Mouse (Mus musculus) midbrain, embryonic 11.5 days (tissue): ENCODE measurements around the gene Arl4d. TPM values are rescaled to one million over a fixed set of nuclear protein-coding genes. Genes with fewer than 3 reads are reported as not detected.

Experiments
- ATAC-seq: fragments of 200-750 bp; cut with Nextera tagmentation; 2 replicates; pipeline ENCODE4 v1.8.0; 2017; ENCODE audit warnings: moderate TSS enrichment, moderate library complexity; ENCODE audit not compliant: low FRiP score
- DNase-seq: peaks from one replicate; pipeline ENCODE4 v3.0.0; 2015; ENCODE audit warnings: low spot score; ENCODE audit errors: missing footprints
- H3K27ac ChIP-seq: fragments of 300-500 bp; sonication (generic); 2 replicates; pipeline ENCODE4 v1.5.1; 2014; ENCODE audit warnings: low read depth, low read length
- H3K27me3 ChIP-seq: fragments of 300-500 bp; sonication (generic); 2 replicates; pipeline ENCODE4 v1.6.1; 2014; ENCODE audit warnings: mild to moderate bottlenecking, low read length, moderate library complexity, mixed read lengths; ENCODE audit not compliant: control insufficient read depth, insufficient read depth
- H3K36me3 ChIP-seq: fragments of 300-500 bp; sonication (generic); 2 replicates; pipeline ENCODE4 v1.6.1; 2014; ENCODE audit warnings: mild to moderate bottlenecking, low read length, moderate library complexity, mixed read lengths; ENCODE audit not compliant: control insufficient read depth, insufficient read depth
- H3K4me1 ChIP-seq: fragments of 300-500 bp; sonication (generic); 2 replicates; pipeline ENCODE4 v1.6.1; 2014; ENCODE audit warnings: low read length; ENCODE audit not compliant: control insufficient read depth, insufficient read depth
- H3K4me2 ChIP-seq: fragments of 300-500 bp; sonication (generic); 2 replicates; pipeline ENCODE4 v1.6.1; 2014; ENCODE audit warnings: mild to moderate bottlenecking, moderate library complexity
- H3K4me3 ChIP-seq: fragments of 300-500 bp; sonication (generic); 2 replicates; pipeline ENCODE4 v1.5.1; 2014; ENCODE audit warnings: low read depth, low read length
- H3K9ac ChIP-seq: fragments of 300-500 bp; sonication (generic); 2 replicates; pipeline ENCODE4 v1.6.1; 2014; ENCODE audit warnings: low read length
- H3K9me3 ChIP-seq: fragments of 300-500 bp; sonication (generic); 2 replicates; pipeline ENCODE4 v1.6.1; 2016; ENCODE audit warnings: low read length; ENCODE audit not compliant: control insufficient read depth
- WGBS: fragments of 180-500 bp; shearing (Covaris S2); extraction: QIAGEN DNeasy Blood & Tissue Kit; methylation state at CpG from one replicate; pipeline ENCODE4 v1.1.7; 2014; 5-methylcytosine and 5-hydroxymethylcytosine counted together
- polyA plus RNA-seq: library from polyadenylated mRNA; unstranded; fragments of >200 nt; fragmentation: Nextera tagmentation; extraction: Ambion mirVana; gene quantifications from 2 replicates; pipeline ENCODE4 v1.2.1, GENCODE M21; 2014

The Arl4d gene
- polyA plus RNA-seq, 1 experiment from 2014 or later, result 3.9 TPM

GRCm38 (mm10) chr11:101682410-101682960 lies 17.1 kb downstream of the Arl4d start:
- H3K4me2 ChIP-seq, result no peak overlapping the region
- H3K27ac ChIP-seq, result no peak overlapping the region
- H3K27me3 ChIP-seq, result no peaks in the 10 kb centered on the region
- ATAC-seq (no peak), DNase-seq (no peak)
- H3K9ac ChIP-seq, result no peak overlapping the region
- 73% methylated on average over 7 of the region's 7 CpGs for WGBS
- no peak overlapping the region for H3K4me3 ChIP-seq
- no peaks in the 10 kb centered on the region for H3K36me3 ChIP-seq
- no peaks in the 10 kb centered on the region for H3K9me3 ChIP-seq
- H3K4me1 ChIP-seq, result no peaks in the 10 kb centered on the region

DNA sequence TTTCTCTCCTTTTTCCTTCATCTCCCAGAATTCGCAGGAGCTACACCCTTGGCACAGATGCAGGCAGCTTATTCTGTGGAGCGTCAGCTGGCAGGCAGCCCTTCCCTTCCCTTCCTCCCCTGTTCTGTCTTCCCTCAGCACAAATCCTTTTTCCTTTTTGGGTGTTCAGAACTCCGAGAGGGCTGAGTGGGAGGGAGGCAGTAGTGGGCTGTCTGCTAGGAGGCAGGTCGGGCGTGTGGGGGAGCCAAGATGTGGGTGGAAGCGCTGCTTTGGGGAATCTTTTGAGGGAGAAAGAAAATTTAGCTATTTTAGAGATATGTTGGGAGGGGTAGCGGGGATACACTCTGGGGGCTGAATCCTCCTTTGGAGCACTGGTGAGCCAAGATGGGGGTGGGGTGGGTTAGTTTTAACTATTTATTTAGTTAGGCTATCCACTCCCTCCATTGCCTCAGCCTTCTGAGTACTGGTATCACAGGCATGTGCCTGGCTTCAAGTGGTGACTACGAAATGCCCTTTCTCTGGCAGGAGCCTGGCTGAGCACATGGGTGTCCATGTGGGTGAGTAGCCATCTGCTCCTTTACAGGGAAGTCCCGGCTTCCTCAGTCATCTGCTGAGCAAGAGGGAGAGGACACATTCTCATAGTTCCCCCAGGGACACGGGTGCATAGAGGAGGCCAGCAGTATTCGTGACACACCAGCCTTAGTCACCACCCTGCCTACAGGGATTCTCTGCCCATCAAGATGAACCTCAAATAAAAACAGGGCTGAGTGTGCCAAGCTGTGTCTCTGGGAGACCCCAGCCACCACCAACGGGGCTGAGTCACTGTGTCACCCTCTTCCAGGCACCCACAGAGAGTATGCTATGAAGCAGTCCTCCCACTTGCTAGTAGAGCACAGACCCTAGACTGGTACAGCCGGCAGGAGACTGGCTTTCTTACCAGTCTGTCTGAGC lies 22.3 kb downstream of the Arl4d start:
- H3K27ac ChIP-seq, result no peak overlapping the region
- no peak overlapping the region for H3K4me3 ChIP-seq
- DNase-seq, result no peak
- WGBS, result 67% methylated on average over 13 of the region's 13 CpGs
- no peaks in the 10 kb centered on the region for H3K27me3 ChIP-seq
- no peak overlapping the region for H3K4me2 ChIP-seq
- no peaks in the 10 kb centered on the region for H3K9me3 ChIP-seq
- H3K9ac ChIP-seq, result no peak overlapping the region
- no peaks in the 10 kb centered on the region for H3K36me3 ChIP-seq
- H3K4me1 ChIP-seq, result 0 out of 2 replicates have a peak, but pooled peaks cover 3% of the 10 kb centered on the region
- no peak for ATAC-seq

GRCm38 (mm10) chr11:101689701-101690113 lies 24.4 kb downstream of the Arl4d start:
- no peak for ATAC-seq
- no peaks in the 10 kb centered on the region for H3K27me3 ChIP-seq
- 64% methylated on average over 10 of the region's 10 CpGs for WGBS
- H3K4me1 ChIP-seq, result 0 out of 2 replicates have a peak, but pooled peaks cover 3% of the 10 kb centered on the region
- H3K9ac ChIP-seq, result no peak overlapping the region
- no peak for DNase-seq
- no peak overlapping the region for H3K4me3 ChIP-seq
- H3K9me3 ChIP-seq, result no peaks in the 10 kb centered on the region
- H3K36me3 ChIP-seq, result no peaks in the 10 kb centered on the region
- H3K4me2 ChIP-seq, result no peak overlapping the region
- no peak overlapping the region for H3K27ac ChIP-seq

GRCm38 (mm10) chr11:101690326-101690725 lies 25.0 kb downstream of the Arl4d start:
- H3K4me3 ChIP-seq, result no peak overlapping the region
- no peaks in the 10 kb centered on the region for H3K36me3 ChIP-seq
- H3K9ac ChIP-seq, result no peak overlapping the region
- H3K27me3 ChIP-seq, result no peaks in the 10 kb centered on the region
- no peak overlapping the region for H3K27ac ChIP-seq
- ATAC-seq (no peak), DNase-seq (no peak)
- H3K4me2 ChIP-seq, result no peak overlapping the region
- no peaks in the 10 kb centered on the region for H3K9me3 ChIP-seq
- H3K4me1 ChIP-seq, result peaks cover 4% of the 10 kb centered on the region; the same call in 1 of the 2 replicates
- 68% methylated on average over 5 of the region's 5 CpGs for WGBS

GRCm38 (mm10) chr11:101695906-101696661 lies 30.7 kb downstream of the Arl4d start:
- Histone ChIP-seq H3K9me3 (no peaks in the 10 kb centered on the region), H3K27ac (peak overlapping the region; percentile 71), H3K4me1 (peaks cover 15% of the 10 kb centered on the region), H3K4me3 (peak overlapping the region; percentile 10; the same call in 1 of the 2 replicates), H3K36me3 (no peaks in the 10 kb centered on the region), H3K27me3 (no peaks in the 10 kb centered on the region), H3K9ac (peak overlapping the region; percentile 39), H3K4me2 (peak overlapping the region; percentile 37)
- ATAC-seq (peak; percentile 85), DNase-seq (peak; percentile 96)
- 1% methylated on average over 20 of the region's 20 CpGs for WGBS

DNA sequence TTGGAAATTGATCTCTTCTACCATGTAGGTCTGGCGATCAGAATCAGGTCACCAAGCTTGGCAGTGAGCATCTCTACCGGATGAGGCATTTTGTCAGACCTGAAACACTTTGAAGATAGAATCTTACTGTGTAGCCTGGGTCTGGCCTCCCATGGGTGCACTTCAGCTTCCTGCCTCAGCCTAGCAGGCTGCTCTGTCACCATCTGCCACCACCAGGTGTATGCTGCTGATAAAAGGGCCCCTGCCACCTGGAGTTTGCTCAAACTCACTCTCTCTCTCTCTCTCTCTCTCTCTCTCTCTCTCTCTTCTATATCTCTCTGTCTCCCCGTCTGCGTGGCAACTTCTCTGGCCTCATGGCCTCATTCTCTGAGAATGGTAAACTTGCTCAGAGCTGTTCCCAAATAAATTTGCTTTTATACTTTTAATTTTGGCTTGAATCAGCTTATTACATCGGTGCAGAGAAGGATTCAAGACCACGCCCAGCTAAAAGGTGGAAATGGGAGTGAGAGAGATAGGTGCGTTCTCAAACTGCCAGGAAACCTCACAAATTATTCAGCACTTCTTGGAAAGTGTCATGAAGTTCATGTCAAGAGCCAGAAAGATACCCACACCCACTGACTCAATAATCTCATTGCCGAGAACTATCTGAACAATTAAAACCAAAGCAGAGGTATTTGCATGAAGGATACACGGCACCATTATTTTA lies 32.0 kb downstream of the Arl4d start:
- 91% methylated on average over 9 of the region's 9 CpGs for WGBS
- ATAC-seq (no peak), DNase-seq (no peak)
- peak overlapping the region; percentile 39; the same call in 1 of the 2 replicates for H3K9ac ChIP-seq
- H3K36me3 ChIP-seq, result no peaks in the 10 kb centered on the region
- H3K4me2 ChIP-seq, result no peak overlapping the region
- no peaks in the 10 kb centered on the region for H3K27me3 ChIP-seq
- H3K4me3 ChIP-seq, result no peak overlapping the region
- H3K9me3 ChIP-seq, result no peaks in the 10 kb centered on the region
- H3K27ac ChIP-seq, result peak overlapping the region; percentile 71
- H3K4me1 ChIP-seq, result peaks cover 15% of the 10 kb centered on the region

GRCm38 (mm10) chr11:101698114-101698513 lies 32.8 kb downstream of the Arl4d start:
- ATAC-seq (no peak), DNase-seq (no peak)
- no peaks in the 10 kb centered on the region for H3K27me3 ChIP-seq
- no peak overlapping the region for H3K4me2 ChIP-seq
- H3K4me3 ChIP-seq, result no peak overlapping the region
- H3K9me3 ChIP-seq, result no peaks in the 10 kb centered on the region
- H3K27ac ChIP-seq, result no peak overlapping the region
- peaks cover 15% of the 10 kb centered on the region for H3K4me1 ChIP-seq
- H3K9ac ChIP-seq, result no peak overlapping the region
- no peaks in the 10 kb centered on the region for H3K36me3 ChIP-seq

GRCm38 (mm10) chr11:101699556-101699955 lies 34.2 kb downstream of the Arl4d start:
- Histone ChIP-seq H3K9me3 (no peaks in the 10 kb centered on the region), H3K4me2 (no peak overlapping the region), H3K27ac (no peak overlapping the region), H3K9ac (no peak overlapping the region), H3K4me3 (no peak overlapping the region), H3K4me1 (peaks cover 15% of the 10 kb centered on the region), H3K27me3 (no peaks in the 10 kb centered on the region), H3K36me3 (no peaks in the 10 kb centered on the region)
- WGBS, result 100% methylated on average over 1 of the region's 1 CpGs
- DNase-seq (no peak), ATAC-seq (no peak)
